8 mouse cellular contexts compared by ENCODE assay signal in the genomic region with DNA sequence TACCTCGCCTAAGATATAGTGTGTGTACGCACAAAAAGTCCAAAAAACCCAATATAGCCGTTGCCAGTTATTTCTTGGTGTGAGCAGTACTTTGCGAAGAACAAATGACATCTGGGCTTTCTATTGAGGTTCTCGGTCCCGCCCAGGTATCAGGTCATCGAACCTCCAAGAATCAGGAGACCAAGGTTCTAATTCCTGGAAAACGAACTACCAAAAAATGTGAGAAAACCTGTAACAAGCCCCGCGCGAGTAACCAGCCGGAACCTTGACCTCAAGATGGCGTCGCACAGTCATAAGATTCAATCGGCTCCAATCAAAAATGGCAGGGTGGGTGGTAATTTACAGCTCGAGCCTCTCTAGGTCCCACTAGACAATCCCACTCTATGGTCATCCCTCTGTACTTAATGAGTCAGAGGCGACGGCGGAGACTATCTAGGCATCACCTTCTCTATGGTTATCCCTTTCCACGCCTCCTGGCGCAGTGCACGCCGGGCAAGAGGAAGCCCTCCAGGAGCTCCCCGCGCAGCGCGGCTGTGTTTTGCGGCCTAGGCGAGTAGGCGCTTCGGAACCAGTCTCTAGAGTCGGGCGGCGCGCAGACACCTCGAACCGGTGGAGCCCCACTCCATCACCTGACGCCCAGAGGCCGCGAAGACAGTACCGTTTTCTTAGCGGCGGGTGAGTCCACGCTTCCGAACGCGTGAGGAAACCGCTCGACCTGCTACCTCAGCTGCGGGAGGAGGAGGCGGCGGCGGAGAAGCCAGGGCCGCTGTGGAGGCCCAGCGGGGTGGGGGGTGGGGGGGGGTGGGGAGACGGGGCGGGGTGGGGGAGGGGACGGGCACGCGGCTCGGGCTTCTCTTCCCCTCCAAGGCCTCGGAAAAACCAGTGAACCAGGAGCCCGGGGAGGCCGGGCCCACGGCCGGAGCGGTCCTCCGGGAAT. TPM values are rescaled to one million over a fixed set of nuclear protein-coding genes. Genes with fewer than 3 reads are reported as not detected.
DNase-seq lines count a peak whose midpoint lies in the region; ATAC-seq and TF ChIP-seq lines count a peak whose summit lies in the region.

No protein-coding gene starts in this region.

- H3K4me1 ChIP-seq in erythroblast, embryonic 14.5 days (ENCODE audit: control insufficient read depth), result peaks cover 20% of the 10 kb centered on the region
- H3K4me1 ChIP-seq in heart, embryonic 11.5 days (ENCODE audit: control insufficient read depth, insufficient read depth, low read length), result peaks cover 5% of the 10 kb centered on the region; the same call in 1 of the 2 replicates
- H3K4me1 ChIP-seq in kidney, embryonic 16.5 days (ENCODE audit: insufficient read depth, low read length), result peaks cover 6% of the 10 kb centered on the region
- H3K4me1 ChIP-seq in liver, adult 2 months (ENCODE audit: control insufficient read depth, insufficient read depth, low read length), result peaks cover 6% of the 10 kb centered on the region; the same call in 1 of the 2 replicates

- DNase-seq in brain, embryonic 14.5 days (ENCODE audit: low read depth), result peak; percentile 100
- DNase-seq in liver, adult 2 months (ENCODE audit: extremely low read depth, low read depth, low spot score), result peak; percentile 99
- peak; percentile 99 for DNase-seq in splenic B cell, adult 2 months (ENCODE audit: low read depth, low spot score)

- WGBS in heart, embryonic 11.5 days (ENCODE audit: insufficient replicate concordance), result under 1% methylated on average over 60 of the region's 68 CpGs
- under 1% methylated on average over 47 of the region's 68 CpGs for WGBS in kidney, embryonic 16.5 days
- under 1% methylated on average over 68 of the region's 68 CpGs for WGBS in liver, adult 2 months

- H3ac ChIP-seq in C2C12 (ENCODE audit: control insufficient read depth, insufficient read length, low read depth), result peak overlapping the region; percentile 98
- peak overlapping the region; percentile 79 for H3ac ChIP-seq in myocyte (ENCODE audit: control insufficient read depth, insufficient read length)

- H3K79me2 ChIP-seq in C2C12 (ENCODE audit: control insufficient read depth, insufficient read depth) (peaks cover 57% of the 10 kb centered on the region), myocyte (ENCODE audit: control insufficient read depth, insufficient read depth) (peaks cover 52% of the 10 kb centered on the region)
- H3K79me2 ChIP-seq in liver, adult 2 months (ENCODE audit: control insufficient read depth, insufficient read depth, low read length), result peaks cover 10% of the 10 kb centered on the region; the same call in 1 of the 2 replicates

- ATAC-seq in heart, embryonic 11.5 days (replicated peaks; ENCODE audit: insufficient number of reproducible peaks, low FRiP score, low TSS enrichment), result peak; percentile 100
- peak; percentile 100 for ATAC-seq in kidney, embryonic 16.5 days (ENCODE audit: low FRiP score, low TSS enrichment)

- no peaks in the 10 kb centered on the region for H3K9me3 ChIP-seq in erythroblast, embryonic 14.5 days (ENCODE audit: control insufficient read depth, low read length)
- H3K9me3 ChIP-seq in heart, embryonic 11.5 days (replicated peaks; ENCODE audit: control insufficient read depth, low read length), result no peaks in the 10 kb centered on the region
- no peaks in the 10 kb centered on the region for H3K9me3 ChIP-seq in kidney, embryonic 16.5 days (ENCODE audit: low read length)

- no peak for TF ChIP-seq CTCF in C2C12 (IDR thresholded peaks at IDR 0.05; ENCODE audit: control insufficient read depth, insufficient read depth, insufficient read length)
- TF ChIP-seq CTCF in brain, embryonic 14.5 days (IDR thresholded peaks at IDR 0.05; ENCODE audit: borderline replicate concordance, extremely low read depth, insufficient read depth, insufficient read length), result no peak
- TF ChIP-seq CTCF in liver, adult 2 months (IDR thresholded peaks at IDR 0.05; ENCODE audit: low read depth, low read length), result no peak

- peak overlapping the region; percentile 83 for H3K4me3 ChIP-seq in C2C12 (ENCODE audit: insufficient read depth, poor library complexity, severe bottlenecking)
- peak overlapping the region; percentile 96 for H3K4me3 ChIP-seq in erythroblast, embryonic 14.5 days (replicated peaks)
- peak overlapping the region; percentile 60 for H3K4me3 ChIP-seq in heart, embryonic 11.5 days (ENCODE audit: low read depth, low read length)
- peak overlapping the region; percentile 99 for H3K4me3 ChIP-seq in kidney, embryonic 16.5 days (ENCODE audit: low read length)
- H3K4me3 ChIP-seq in liver, adult 2 months (ENCODE audit: insufficient read depth, low read depth, low read length), result peak overlapping the region; percentile 100
- peak overlapping the region; percentile 61 for H3K4me3 ChIP-seq in myocyte

- TF ChIP-seq POLR2A in brain, embryonic 14.5 days (IDR thresholded peaks at IDR 0.05; ENCODE audit: borderline replicate concordance, extremely low read depth, insufficient read depth, insufficient read length, poor library complexity, severe bottlenecking), result peak; percentile 82; the same call in 1 of the 2 replicates
- TF ChIP-seq POLR2A in liver, adult 2 months (IDR thresholded peaks at IDR 0.05; ENCODE audit: extremely low read depth, insufficient read depth, low read length), result peak; percentile 90
- peak; percentile 82 for TF ChIP-seq POLR2A in myocyte (IDR thresholded peaks at IDR 0.05; ENCODE audit: insufficient read length, low read depth)

- peak overlapping the region; percentile 71 for H3K4me2 ChIP-seq in heart, embryonic 11.5 days
- H3K4me2 ChIP-seq in kidney, embryonic 16.5 days (replicated peaks; ENCODE audit: low read depth, low read length), result peak overlapping the region; percentile 78
- H3K4me2 ChIP-seq in myocyte (ENCODE audit: low read depth), result peak overlapping the region; percentile 80

- H3K79me3 ChIP-seq in C2C12 (ENCODE audit: low read depth), result peaks cover 50% of the 10 kb centered on the region

- H3K27ac ChIP-seq in heart, embryonic 11.5 days (ENCODE audit: low read depth, low read length), result peak overlapping the region; percentile 95
- peak overlapping the region; percentile 96 for H3K27ac ChIP-seq in kidney, embryonic 16.5 days (ENCODE audit: low read length)
- H3K27ac ChIP-seq in liver, adult 2 months (replicated peaks; ENCODE audit: insufficient read depth, low read depth, low read length), result peak overlapping the region; percentile 99

- H3K36me3 ChIP-seq in C2C12 (ENCODE audit: control insufficient read depth, insufficient read depth) (peaks cover 30% of the 10 kb centered on the region), myocyte (ENCODE audit: control insufficient read depth, insufficient read depth) (peaks cover 10% of the 10 kb centered on the region)
- peaks cover 24% of the 10 kb centered on the region for H3K36me3 ChIP-seq in erythroblast, embryonic 14.5 days (ENCODE audit: control insufficient read depth)
- H3K36me3 ChIP-seq in heart, embryonic 11.5 days (ENCODE audit: control insufficient read depth, insufficient read depth, low read length), result peaks cover under 1% of the 10 kb centered on the region
- H3K36me3 ChIP-seq in kidney, embryonic 16.5 days (ENCODE audit: insufficient read depth, low read length), result peaks cover 10% of the 10 kb centered on the region
- peaks cover 14% of the 10 kb centered on the region for H3K36me3 ChIP-seq in liver, adult 2 months (ENCODE audit: control insufficient read depth, insufficient read depth, low read length)
- 0 out of 2 replicates have a peak, but pooled peaks cover 4% of the 10 kb centered on the region for H3K36me3 ChIP-seq in splenic B cell, adult 2 months (ENCODE audit: control insufficient read depth, insufficient read depth, low read length, poor library complexity, severe bottlenecking)

- peak overlapping the region; percentile 92 for H3K9ac ChIP-seq in heart, embryonic 11.5 days (ENCODE audit: low read depth, low read length)
- H3K9ac ChIP-seq in kidney, embryonic 16.5 days (replicated peaks; ENCODE audit: low read length), result peak overlapping the region; percentile 99
- peak overlapping the region; percentile 100 for H3K9ac ChIP-seq in liver, adult 2 months (ENCODE audit: low read depth, low read length)

- H3K27me3 ChIP-seq in C2C12 (ENCODE audit: control insufficient read depth, insufficient read depth, insufficient read length), result no peaks in the 10 kb centered on the region
- no peaks in the 10 kb centered on the region for H3K27me3 ChIP-seq in erythroblast, embryonic 14.5 days (ENCODE audit: control insufficient read depth)
- H3K27me3 ChIP-seq in heart, embryonic 11.5 days (ENCODE audit: control insufficient read depth, insufficient read depth, low read length), result no peaks in the 10 kb centered on the region
- no peaks in the 10 kb centered on the region for H3K27me3 ChIP-seq in kidney, embryonic 16.5 days (ENCODE audit: insufficient read depth, low read length)
- no peaks in the 10 kb centered on the region for H3K27me3 ChIP-seq in liver, adult 2 months (ENCODE audit: control insufficient read depth, insufficient read depth, low read length)
- H3K27me3 ChIP-seq in myocyte (ENCODE audit: control insufficient read depth, insufficient read depth, insufficient read length), result no peaks in the 10 kb centered on the region
- no peaks in the 10 kb centered on the region for H3K27me3 ChIP-seq in splenic B cell, adult 2 months (ENCODE audit: control insufficient read depth, insufficient read depth, low read length, poor library complexity, severe bottlenecking)

RNA-seq across cellular contexts. Expression of gene Rbm25, which starts 1.0 kb away (rescaled TPM):
- polyA plus RNA-seq in C2C12 (2012; fragmentation: generic; extraction: Trizol) (25.8 TPM), myocyte (2012; fragmentation: generic; extraction: Trizol) (17.6 TPM)
- polyA plus RNA-seq in brain, embryonic 14.5 days (2012; rRNA removed), result 133 and 166 TPM in 2 replicates
- 5.2 and 6.1 TPM in 2 replicates for polyA plus RNA-seq in erythroblast, embryonic 14.5 days (2012)
- polyA plus RNA-seq in heart, embryonic 11.5 days (2014; fragmentation: Nextera tagmentation; extraction: Ambion mirVana), result 167 and 184 TPM in 2 replicates
- polyA plus RNA-seq in kidney, embryonic 16.5 days (2015; fragmentation: Nextera tagmentation; extraction: Ambion mirVana), result 223 and 269 TPM in 2 replicates
- total RNA-seq in liver, adult 2 months (2014; rRNA removed), result 69.1 and 78.1 TPM in 2 replicates
- 10.7 and 16.9 TPM in 2 replicates for polyA plus RNA-seq in liver, adult 2 months (2012; rRNA removed)

RNA-seq across cellular contexts. Expression of gene Zfyve1, which starts 35.0 kb away (rescaled TPM):
- polyA plus RNA-seq in C2C12 (2012; fragmentation: generic; extraction: Trizol) (8.6 TPM), myocyte (2012; fragmentation: generic; extraction: Trizol) (16.8 TPM)
- polyA plus RNA-seq in brain, embryonic 14.5 days (2012; rRNA removed), result 49.4 and 54.1 TPM in 2 replicates
- polyA plus RNA-seq in erythroblast, embryonic 14.5 days (2012), result 0.66 and 1.0 TPM in 2 replicates
- polyA plus RNA-seq in heart, embryonic 11.5 days (2014; fragmentation: Nextera tagmentation; extraction: Ambion mirVana), result 12.3 and 15.8 TPM in 2 replicates
- 20.8 and 23.6 TPM in 2 replicates for polyA plus RNA-seq in kidney, embryonic 16.5 days (2015; fragmentation: Nextera tagmentation; extraction: Ambion mirVana)
- 52.0 and 57.7 TPM in 2 replicates for total RNA-seq in liver, adult 2 months (2014; rRNA removed)
- polyA plus RNA-seq in liver, adult 2 months (2012; rRNA removed), result 37.9 and 40.9 TPM in 2 replicates

RNA-seq across cellular contexts. Expression of gene Psen1, which starts 55.9 kb away (rescaled TPM):
- polyA plus RNA-seq in C2C12 (2012; fragmentation: generic; extraction: Trizol) (36.6 TPM), myocyte (2012; fragmentation: generic; extraction: Trizol) (53.7 TPM)
- polyA plus RNA-seq in brain, embryonic 14.5 days (2012; rRNA removed), result 25.4 and 53.0 TPM in 2 replicates
- 0.53 and 0.65 TPM in 2 replicates for polyA plus RNA-seq in erythroblast, embryonic 14.5 days (2012)
- 54.9 and 58.6 TPM in 2 replicates for polyA plus RNA-seq in heart, embryonic 11.5 days (2014; fragmentation: Nextera tagmentation; extraction: Ambion mirVana)
- 70.0 and 72.7 TPM in 2 replicates for polyA plus RNA-seq in kidney, embryonic 16.5 days (2015; fragmentation: Nextera tagmentation; extraction: Ambion mirVana)
- total RNA-seq in liver, adult 2 months (2014; rRNA removed), result 17.0 and 17.3 TPM in 2 replicates
- polyA plus RNA-seq in liver, adult 2 months (2012; rRNA removed), result 11.4 and 12.2 TPM in 2 replicates

Comparison
In these comparisons a context has a peak if more than half of its experiments do, and no peak if none do; other contexts are left out.
1. Peak in every context shown above with its lines: DNase-seq, ATAC-seq, H3K4me3 ChIP-seq and H3K27ac ChIP-seq.